Mouse (Mus musculus): ENCODE results near the gene Nek6. TPM values are rescaled to one million over a fixed set of nuclear protein-coding genes. Genes with fewer than 3 reads are reported as not detected.

The Nek6 gene
- polyA plus RNA-seq, 1 experiment from 2014 or later: 43.7 TPM

- Histone ChIP-seq H3K9me3 (ENCODE audit: control insufficient read depth, low read length) (no peaks in the 10 kb centered on the region), H3K4me2 (replicated peaks; ENCODE audit: low read depth) (no peak overlapping the region), H3K36me3 (ENCODE audit: control insufficient read depth, insufficient read depth, low read length) (0 out of 2 replicates have a peak, but pooled peaks cover under 1% of the 10 kb centered on the region), H3K9ac (ENCODE audit: low read length) (no peak overlapping the region), H3K27ac (replicated peaks) (no peak overlapping the region), H3K4me3 (ENCODE audit: low read depth, low read length) (no peak overlapping the region), H3K4me1 (replicated peaks; ENCODE audit: control insufficient read depth, insufficient read depth) (no peaks in the 10 kb centered on the region), H3K27me3 (ENCODE audit: control insufficient read depth, insufficient read depth, low read length) (no peaks in the 10 kb centered on the region)
- ATAC-seq (ENCODE audit: low FRiP score, low TSS enrichment) (no peak; the same call in 1 of the 2 replicates), DNase-seq (ENCODE audit: low spot score) (no peak)
- 78% methylated on average over 3 of the region's 3 CpGs for WGBS
- TF ChIP-seq EP300 (optimal IDR thresholded peaks at IDR 0.05) (no peak), CTCF (IDR thresholded peaks at IDR 0.05; ENCODE audit: low read depth) (no peak)
Observed at GRCm38 (mm10) chr2:38623411-38623810, 112.0 kb downstream of the Nek6 start.

DNA sequence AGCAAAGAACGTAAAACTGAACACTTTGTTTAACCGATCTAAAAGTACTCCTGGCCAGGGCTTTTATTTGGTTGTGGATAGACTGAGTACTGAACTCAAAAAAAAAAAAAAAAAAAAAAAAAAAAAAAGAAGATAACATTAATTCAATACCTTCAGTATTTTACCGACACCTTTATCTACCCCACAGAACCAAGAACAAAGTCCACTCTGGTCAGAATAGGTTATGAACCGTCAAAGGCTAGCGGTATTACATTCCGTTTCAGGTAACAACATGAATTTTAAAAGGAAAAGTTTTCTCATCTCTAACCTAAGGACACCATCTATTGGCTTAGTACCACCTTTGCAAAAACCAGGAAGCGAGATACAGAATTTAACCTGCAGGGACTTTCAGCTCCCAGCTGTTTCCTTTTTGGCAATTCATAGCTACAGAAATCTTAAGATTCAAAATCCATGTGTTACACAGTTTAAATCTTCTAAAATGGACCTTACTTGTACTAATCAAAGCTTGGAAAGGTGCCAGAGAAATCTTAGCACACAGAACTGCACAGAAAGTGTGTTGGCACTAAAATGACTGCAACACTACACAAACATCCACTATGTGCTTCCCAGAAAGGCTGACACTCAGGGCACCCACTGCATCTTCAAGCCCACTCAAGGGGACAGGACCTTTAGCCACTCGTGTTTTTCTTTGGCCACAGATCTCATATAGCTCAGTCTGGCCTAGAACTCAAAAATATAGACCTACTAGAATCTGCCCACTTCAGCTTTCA lies 112.6 kb downstream of the Nek6 start:
- TF ChIP-seq CTCF (IDR thresholded peaks at IDR 0.05; ENCODE audit: low read depth) (no peak), EP300 (optimal IDR thresholded peaks at IDR 0.05) (no peak)
- 0 out of 2 replicates have a peak overlapping the region, but pooled peaks have one; percentile 0 for H3K27ac ChIP-seq (replicated peaks)
- 67% methylated on average over 8 of the region's 8 CpGs for WGBS

DNA sequence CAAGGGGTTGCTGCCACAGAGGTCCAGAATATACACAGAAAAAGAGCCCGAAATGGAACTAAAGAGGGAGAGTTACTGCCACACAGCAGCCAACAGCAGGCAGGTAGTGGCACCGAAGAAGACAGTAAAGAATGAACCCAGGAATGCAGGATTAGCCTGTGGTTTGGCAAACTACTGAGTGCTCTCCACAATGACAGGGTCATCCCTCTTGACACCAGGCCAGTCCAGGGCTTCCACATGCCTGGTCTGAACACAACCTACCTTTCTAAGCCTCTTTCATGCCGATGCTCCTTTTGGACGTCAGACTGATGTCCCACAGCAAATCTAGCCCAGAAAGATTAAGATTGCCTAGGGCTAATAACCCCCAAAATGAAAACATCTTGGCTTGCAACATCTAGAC lies 117.4 kb downstream of the Nek6 start:
- ATAC-seq (ENCODE audit: low FRiP score, low TSS enrichment) (no peak), DNase-seq (ENCODE audit: low spot score) (no peak)
- Histone ChIP-seq H3K36me3 (ENCODE audit: control insufficient read depth, insufficient read depth, low read length) (peaks cover 26% of the 10 kb centered on the region), H3K4me2 (replicated peaks; ENCODE audit: low read depth) (no peak overlapping the region), H3K4me1 (replicated peaks; ENCODE audit: control insufficient read depth, insufficient read depth) (no peaks in the 10 kb centered on the region), H3K27ac (replicated peaks) (no peak overlapping the region), H3K27me3 (ENCODE audit: control insufficient read depth, insufficient read depth, low read length) (no peaks in the 10 kb centered on the region), H3K4me3 (ENCODE audit: low read depth, low read length) (no peak overlapping the region), H3K9me3 (ENCODE audit: control insufficient read depth, low read length) (no peaks in the 10 kb centered on the region), H3K9ac (ENCODE audit: low read length) (no peak overlapping the region)
- WGBS: 88% methylated on average over 4 of the region's 4 CpGs
- no peak for TF ChIP-seq CTCF (IDR thresholded peaks at IDR 0.05; ENCODE audit: low read depth)
- no peak for TF ChIP-seq EP300 (optimal IDR thresholded peaks at IDR 0.05)

More for the DNA sequence above, 112.6 kb downstream of the Nek6 start:
- Histone ChIP-seq H3K4me3 (ENCODE audit: low read depth, low read length) (no peak overlapping the region), H3K9ac (ENCODE audit: low read length) (no peak overlapping the region), H3K4me2 (replicated peaks; ENCODE audit: low read depth) (no peak overlapping the region), H3K36me3 (ENCODE audit: control insufficient read depth, insufficient read depth, low read length) (peaks cover 6% of the 10 kb centered on the region; the same call in 1 of the 2 replicates), H3K4me1 (replicated peaks; ENCODE audit: control insufficient read depth, insufficient read depth) (no peaks in the 10 kb centered on the region), H3K9me3 (ENCODE audit: control insufficient read depth, low read length) (no peaks in the 10 kb centered on the region), H3K27me3 (ENCODE audit: control insufficient read depth, insufficient read depth, low read length) (no peaks in the 10 kb centered on the region)
- ATAC-seq (ENCODE audit: low FRiP score, low TSS enrichment) (peak; percentile 61; the same call in 1 of the 2 replicates), DNase-seq (ENCODE audit: low spot score) (no peak)

DNA sequence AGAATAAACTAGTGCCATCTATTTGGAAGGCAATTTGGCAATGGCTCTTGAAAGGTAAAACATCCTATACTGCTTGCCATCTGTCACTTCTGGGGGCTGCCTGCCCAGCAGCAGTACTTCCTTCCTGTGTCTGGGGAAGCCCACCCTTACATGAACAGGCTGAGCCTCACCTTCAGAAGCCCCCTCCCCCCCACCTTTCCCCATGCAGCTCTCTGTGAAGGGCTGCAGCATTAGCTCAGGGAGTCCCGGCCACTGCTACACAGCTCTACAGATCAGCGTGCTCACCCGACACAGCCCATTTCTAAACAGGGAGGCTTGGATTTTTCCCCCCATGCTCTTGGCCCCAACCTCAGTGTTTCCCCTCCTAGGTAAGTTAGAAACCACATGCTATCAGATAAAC lies 118.0 kb downstream of the Nek6 start:
- H3K27ac ChIP-seq (replicated peaks): no peak overlapping the region
- no peak for DNase-seq (ENCODE audit: low spot score)
- WGBS: 93% methylated on average over 3 of the region's 3 CpGs
- no peak overlapping the region for H3K4me3 ChIP-seq (ENCODE audit: low read depth, low read length)
- H3K36me3 ChIP-seq (ENCODE audit: control insufficient read depth, insufficient read depth, low read length): peaks cover 26% of the 10 kb centered on the region
- H3K4me1 ChIP-seq (replicated peaks; ENCODE audit: control insufficient read depth, insufficient read depth): no peaks in the 10 kb centered on the region
- no peak overlapping the region for H3K9ac ChIP-seq (ENCODE audit: low read length)
- H3K4me2 ChIP-seq (replicated peaks; ENCODE audit: low read depth): no peak overlapping the region
- no peaks in the 10 kb centered on the region for H3K9me3 ChIP-seq (ENCODE audit: control insufficient read depth, low read length)
- no peaks in the 10 kb centered on the region for H3K27me3 ChIP-seq (ENCODE audit: control insufficient read depth, insufficient read depth, low read length)
- TF ChIP-seq CTCF (IDR thresholded peaks at IDR 0.05; ENCODE audit: low read depth): no peak
- no peak for ATAC-seq (ENCODE audit: low FRiP score, low TSS enrichment)

DNA sequence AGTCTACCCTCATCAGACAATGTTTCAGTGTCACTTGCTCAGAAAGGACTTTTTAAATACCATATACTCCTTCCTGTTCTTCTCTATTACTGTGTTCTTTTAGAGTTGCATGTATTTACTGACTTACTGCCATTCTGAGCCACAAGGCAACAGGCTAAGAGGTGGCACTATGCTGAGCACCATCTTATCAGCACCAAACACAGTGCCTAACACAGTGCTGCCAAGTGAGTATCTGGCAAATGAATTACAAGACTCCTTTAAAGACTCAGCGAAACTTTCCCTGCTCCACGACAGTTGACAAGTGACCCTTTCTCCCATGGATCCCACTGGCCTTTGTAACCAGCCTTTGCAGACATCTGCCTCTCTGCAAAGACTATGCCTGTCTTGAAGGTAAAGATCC lies 119.1 kb downstream of the Nek6 start:
- no peak overlapping the region for H3K4me3 ChIP-seq (ENCODE audit: low read depth, low read length)
- TF ChIP-seq EP300 (optimal IDR thresholded peaks at IDR 0.05): no peak
- TF ChIP-seq CTCF (IDR thresholded peaks at IDR 0.05; ENCODE audit: low read depth): no peak
- H3K9ac ChIP-seq (ENCODE audit: low read length): no peak overlapping the region
- H3K27me3 ChIP-seq (ENCODE audit: control insufficient read depth, insufficient read depth, low read length): no peaks in the 10 kb centered on the region
- no peak for ATAC-seq (ENCODE audit: low FRiP score, low TSS enrichment)
- no peak overlapping the region for H3K27ac ChIP-seq (replicated peaks)
- H3K4me2 ChIP-seq (replicated peaks; ENCODE audit: low read depth): no peak overlapping the region
- H3K9me3 ChIP-seq (ENCODE audit: control insufficient read depth, low read length): no peaks in the 10 kb centered on the region
- 84% methylated on average over 2 of the region's 2 CpGs for WGBS
- DNase-seq (ENCODE audit: low spot score): no peak
- no peaks in the 10 kb centered on the region for H3K4me1 ChIP-seq (replicated peaks; ENCODE audit: control insufficient read depth, insufficient read depth)
- peaks cover 30% of the 10 kb centered on the region for H3K36me3 ChIP-seq (ENCODE audit: control insufficient read depth, insufficient read depth, low read length)

DNA sequence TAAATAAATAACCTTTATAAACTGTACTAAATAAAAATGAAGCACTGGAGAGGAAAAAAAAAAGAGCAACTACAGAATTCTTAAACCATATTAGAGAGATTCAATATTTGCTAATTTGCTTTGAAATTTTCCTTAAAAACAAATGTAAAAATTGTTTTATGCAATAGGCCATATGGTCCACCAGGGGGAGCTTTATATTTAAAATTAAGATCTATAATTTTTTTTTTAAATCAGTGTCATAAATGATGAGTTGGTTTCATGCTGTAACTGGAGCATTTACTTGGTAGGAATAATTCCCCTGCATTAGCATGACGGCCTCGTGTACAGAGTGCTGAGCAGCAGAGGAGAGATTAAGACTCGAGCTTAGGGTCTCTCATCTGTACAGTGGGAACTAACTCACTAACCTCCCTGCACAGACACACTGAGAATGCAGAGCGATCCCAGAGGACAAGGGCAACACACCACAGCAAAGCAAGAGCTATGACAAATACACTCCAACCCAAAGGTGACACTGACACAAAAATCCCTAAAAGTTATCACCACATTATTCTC lies 126.3 kb downstream of the Nek6 start:
- ATAC-seq (ENCODE audit: low FRiP score, low TSS enrichment): no peak
- H3K9ac ChIP-seq (ENCODE audit: low read length): no peak overlapping the region
- no peak overlapping the region for H3K27ac ChIP-seq (replicated peaks)
- H3K4me2 ChIP-seq (replicated peaks; ENCODE audit: low read depth): no peak overlapping the region
- TF ChIP-seq CTCF (IDR thresholded peaks at IDR 0.05; ENCODE audit: low read depth): peak; percentile 61
- TF ChIP-seq EP300 (optimal IDR thresholded peaks at IDR 0.05): no peak
- no peaks in the 10 kb centered on the region for H3K4me1 ChIP-seq (replicated peaks; ENCODE audit: control insufficient read depth, insufficient read depth)
- WGBS: 64% methylated on average over 4 of the region's 4 CpGs
- H3K9me3 ChIP-seq (ENCODE audit: control insufficient read depth, low read length): no peaks in the 10 kb centered on the region
- H3K4me3 ChIP-seq (ENCODE audit: low read depth, low read length): no peak overlapping the region
- peaks cover 18% of the 10 kb centered on the region for H3K36me3 ChIP-seq (ENCODE audit: control insufficient read depth, insufficient read depth, low read length)
- no peaks in the 10 kb centered on the region for H3K27me3 ChIP-seq (ENCODE audit: control insufficient read depth, insufficient read depth, low read length)
- DNase-seq (ENCODE audit: low spot score): no peak

Measured in stomach, postnatal 0 days (tissue).